Mouse (Mus musculus): ENCODE measurements around the gene Ppp4r3b.

Gene Ppp4r3b

GRCm38 (mm10) chr11:29172563-29173124, at the start of gene Ppp4r3b:
TSS of gene Ppp4r3b (plus strand) at chr11:29172890.
- peak; percentile 92 to 97 for DNase-seq

- DNase-seq: no peak
Measured at GRCm38 (mm10) chr11:29129862-29130384, 42.8 kb upstream of the Ppp4r3b start.

- DNase-seq: peak; percentile 76 to 84
Measured at GRCm38 (mm10) chr11:29130385-29131355, 42.0 kb upstream of the Ppp4r3b start, which contains the start of gene Pnpt1. TSS of gene Pnpt1 (plus strand) at chr11:29130744.

GRCm38 (mm10) chr11:29140671-29141070, 32.0 kb upstream of the Ppp4r3b start:
- DNase-seq: no peak

- no peak for DNase-seq
Measured at GRCm38 (mm10) chr11:29148901-29149300, 23.8 kb upstream of the Ppp4r3b start.

- no peak for DNase-seq
Measured at GRCm38 (mm10) chr11:29163569-29163968, 9.1 kb upstream of the Ppp4r3b start.

GRCm38 (mm10) chr11:29171959-29172391, 715 bp upstream of the Ppp4r3b start:
- peak; percentile 35 to 54 for DNase-seq

- peak in 1 of 2 experiments; percentile 58 for DNase-seq
Measured at GRCm38 (mm10) chr11:29173125-29173631, 488 bp downstream of the Ppp4r3b start.

GRCm38 (mm10) chr11:29173706-29174436, 1.2 kb downstream of the Ppp4r3b start:
- DNase-seq: no peak

GRCm38 (mm10) chr11:29179319-29179718, 6.6 kb downstream of the Ppp4r3b start:
- DNase-seq: no peak

- no peak for DNase-seq
Measured at GRCm38 (mm10) chr11:29180657-29181056, 8.0 kb downstream of the Ppp4r3b start.

- DNase-seq: no peak
Measured at GRCm38 (mm10) chr11:29181751-29182150, 9.1 kb downstream of the Ppp4r3b start.

GRCm38 (mm10) chr11:29188981-29189380, 16.3 kb downstream of the Ppp4r3b start:
- no peak for DNase-seq

- DNase-seq: no peak
Measured at GRCm38 (mm10) chr11:29203653-29204052, 31.0 kb downstream of the Ppp4r3b start.

GRCm38 (mm10) chr11:29209774-29210173, 37.1 kb downstream of the Ppp4r3b start:
- no peak for DNase-seq

- DNase-seq: no peak
Measured at GRCm38 (mm10) chr11:29216196-29216595, 43.5 kb downstream of the Ppp4r3b start.

GRCm38 (mm10) chr11:29219055-29219454, 46.4 kb downstream of the Ppp4r3b start:
- no peak for DNase-seq

GRCm38 (mm10) chr11:29222310-29222709, 49.6 kb downstream of the Ppp4r3b start:
- DNase-seq: no peak

GRCm38 (mm10) chr11:29224754-29225153, 52.1 kb downstream of the Ppp4r3b start:
- DNase-seq: no peak

GRCm38 (mm10) chr11:29228957-29229356, 56.3 kb downstream of the Ppp4r3b start:
- no peak for DNase-seq

- no peak for DNase-seq
Measured at GRCm38 (mm10) chr11:29233569-29233968, 60.9 kb downstream of the Ppp4r3b start.

- no peak for DNase-seq
Measured at GRCm38 (mm10) chr11:29237364-29237763, 64.7 kb downstream of the Ppp4r3b start.

GRCm38 (mm10) chr11:29238047-29238446, 65.4 kb downstream of the Ppp4r3b start:
- no peak for DNase-seq
